Mouse (Mus musculus) heart, postnatal 14 days (tissue): ENCODE data around the gene Fbxw7. TPM values are rescaled to one million over a fixed set of nuclear protein-coding genes. Genes with fewer than 3 reads are reported as not detected.

ENCODE experiments used
- DNase-seq, 2 experiments: peaks; one replicate each; pipeline ENCODE4 v3.0.0; 2021 to 2022
- intact Hi-C: fragments of 180-260 bp; cut with DNase I; formaldehyde crosslinking; loops from one replicate; pipeline ENCODE4 v1.15.1; 2025
- total RNA-seq, 2 experiments: library from RNA; stranded (reverse); gene quantifications; 2 replicates each; pipeline ENCODE4 v1.2.3; 2021

Gene Fbxw7
- total RNA-seq, 2 experiments from 2014 or later: 45.8 to 51.6 TPM

GRCm38 (mm10) chr3:84870126-84870525 is 55.1 kb downstream of the Fbxw7 start:
- DNase-seq: no peak
- intact Hi-C loops: no loop called here

- no peak for DNase-seq
- intact Hi-C loops: no loop called here
These were observed 60.2 kb downstream of the Fbxw7 start for GRCm38 (mm10) chr3:84875306-84875705.

- no peak for DNase-seq
- intact Hi-C loops: no loop called here
These were observed 61.1 kb downstream of the Fbxw7 start for GRCm38 (mm10) chr3:84876211-84876610.

GRCm38 (mm10) chr3:84883817-84884483 is 68.9 kb downstream of the Fbxw7 start:
- peak; percentile 17 to 20 for DNase-seq
- intact Hi-C loops: no loop called here

DNA sequence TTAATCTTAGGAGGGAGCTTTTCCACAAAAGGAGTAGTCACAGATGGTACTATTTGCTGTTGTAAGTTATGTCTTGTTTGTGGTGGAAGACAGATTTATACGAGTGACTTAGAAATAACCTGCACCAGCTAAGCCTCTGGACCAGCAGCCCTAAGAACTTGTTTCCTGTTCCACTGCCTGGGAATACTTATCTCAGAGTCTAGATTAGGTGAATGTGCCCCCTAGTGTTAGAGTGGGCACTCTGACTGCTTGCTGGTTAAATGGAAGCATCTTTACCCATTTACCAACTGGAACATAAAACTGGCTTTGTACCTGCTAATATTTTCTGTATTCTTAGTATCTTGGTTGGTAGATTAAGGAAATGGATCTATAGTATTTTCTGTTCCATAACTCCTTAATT is 74.6 kb downstream of the Fbxw7 start:
- no peak for DNase-seq
- intact Hi-C loops: loop anchor here (5.0 kb wide), 2 partner anchors 197 to 272 kb away; no protein-coding TSS in a partner anchor

DNA sequence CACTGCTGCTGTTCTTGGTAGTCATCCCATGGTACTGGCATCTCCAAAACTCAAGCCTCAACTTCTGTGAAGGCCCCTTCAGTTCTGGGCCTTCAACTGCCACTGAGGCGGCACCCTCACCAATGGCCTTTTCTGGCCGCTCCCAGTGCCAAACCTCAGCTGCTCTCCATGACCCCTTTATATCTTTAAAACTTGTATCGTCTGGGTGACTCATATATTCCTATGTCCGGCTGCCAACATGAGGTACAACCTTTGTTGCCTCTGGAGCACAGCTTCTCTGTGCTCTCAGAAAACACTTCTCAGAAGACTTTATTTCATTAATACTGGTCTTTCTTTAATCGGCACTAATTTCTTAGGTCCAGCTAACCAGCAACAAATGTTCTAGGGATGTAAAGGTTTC is 75.9 kb downstream of the Fbxw7 start:
- intact Hi-C loops: no loop called here

DNA sequence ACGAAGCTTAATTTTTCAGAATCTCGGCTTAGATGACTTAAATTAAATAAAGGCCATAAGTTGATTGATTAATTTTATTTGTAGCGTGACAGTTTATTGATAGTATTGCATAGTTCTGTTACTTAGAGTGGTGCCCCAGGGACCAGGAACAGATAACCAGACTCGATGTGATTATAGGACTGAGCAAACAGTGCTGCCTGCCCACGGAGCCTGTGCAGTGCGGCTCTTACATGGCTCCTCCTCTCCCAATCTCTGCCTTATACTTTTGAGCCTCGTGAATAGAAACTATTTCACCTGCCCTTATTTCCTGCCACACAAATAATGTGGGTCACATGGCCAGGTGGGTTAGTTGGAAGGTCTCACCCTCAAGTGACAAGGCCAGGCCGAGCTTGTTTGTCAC is 82.9 kb downstream of the Fbxw7 start:
- intact Hi-C loops: no loop called here
- DNase-seq: no peak

More for the DNA sequence above, 75.9 kb downstream of the Fbxw7 start:
- DNase-seq: peak in 1 of 2 experiments; percentile 9

- intact Hi-C loops: loop anchor here (5.0 to 10.0 kb wide), 2 partner anchors 214 to 562 kb away; no protein-coding TSS in a partner anchor
- peak in 1 of 2 experiments; percentile 34 for DNase-seq
These were observed 91.5 kb downstream of the Fbxw7 start for GRCm38 (mm10) chr3:84906528-84906927.

DNA sequence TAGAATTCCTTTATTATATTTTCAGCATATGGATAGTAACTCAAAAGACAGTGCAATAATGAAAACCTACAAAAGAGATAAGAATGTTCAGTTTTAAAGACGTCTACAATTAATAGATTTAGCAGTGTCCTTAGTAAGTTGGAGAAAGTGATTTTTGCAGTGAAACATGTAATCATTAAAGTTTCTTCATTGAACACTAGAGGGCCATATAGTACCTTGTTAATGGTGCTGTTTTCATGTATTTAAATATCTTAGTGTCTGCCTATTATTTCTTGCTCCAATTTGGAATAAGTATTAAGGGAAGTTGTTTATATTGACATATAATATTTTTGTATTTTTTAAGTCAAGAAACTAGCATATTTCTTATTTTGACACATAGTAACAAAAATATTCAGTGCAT is 99.2 kb downstream of the Fbxw7 start:
- DNase-seq: no peak
- intact Hi-C loops: loop anchor here (10.0 kb wide), 1 partner anchor 791 kb away; no protein-coding TSS in a partner anchor

DNA sequence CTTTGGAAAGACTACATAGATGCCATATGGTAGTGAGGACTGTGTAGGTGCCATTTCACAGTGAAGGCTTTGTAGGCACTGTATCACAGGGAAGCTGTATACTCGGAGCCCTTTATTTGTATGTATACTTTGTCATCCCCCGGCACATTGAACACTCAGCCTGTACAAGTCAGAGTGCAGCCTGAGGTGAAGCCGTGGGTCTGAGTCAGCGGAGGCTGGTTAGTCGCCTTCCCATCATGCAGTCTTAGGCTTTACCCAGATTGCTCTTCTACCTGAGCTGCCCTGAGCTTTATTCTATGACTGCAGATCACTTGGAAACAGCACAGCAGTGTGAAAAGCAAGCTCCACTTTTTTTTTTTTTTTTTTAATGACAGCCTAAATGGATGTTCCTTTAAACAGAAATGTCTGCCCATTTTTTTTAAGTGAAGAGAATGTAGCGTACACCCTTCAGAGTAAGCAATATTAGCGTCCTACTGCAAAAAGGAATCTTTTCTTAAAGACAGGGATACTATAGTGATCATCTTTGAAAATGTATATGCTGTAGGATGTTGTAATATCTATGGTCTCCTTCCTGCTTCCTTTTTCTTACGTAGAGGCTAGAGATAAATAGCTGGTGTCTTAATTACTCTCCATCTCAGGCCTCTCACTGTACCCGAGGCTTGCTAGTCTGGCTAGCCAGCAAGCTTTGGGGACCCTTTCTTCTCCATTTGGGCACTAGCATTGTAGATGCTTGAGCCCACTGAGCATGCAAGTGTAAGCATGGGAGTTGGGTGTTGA is 103.0 kb downstream of the Fbxw7 start:
- intact Hi-C loops: loop anchor here (5.0 to 10.0 kb wide), 2 partner anchors 787 to 1004 kb away; no protein-coding TSS in a partner anchor
- no peak for DNase-seq

GRCm38 (mm10) chr3:84921704-84922420 is 106.8 kb downstream of the Fbxw7 start:
- DNase-seq: peak in 1 of 2 experiments; percentile 42
- intact Hi-C loops: loop anchor here (5.0 to 10.0 kb wide), 2 partner anchors 453 to 650 kb away; partner anchors contain the start of gene Gatb

- intact Hi-C loops: loop anchor here (5.0 to 10.0 kb wide), 2 partner anchors 452 to 649 kb away; partner anchors contain the start of gene Gatb
- no peak for DNase-seq
These were observed 108.2 kb downstream of the Fbxw7 start for GRCm38 (mm10) chr3:84923256-84923655.

GRCm38 (mm10) chr3:84923670-84924069 is 108.6 kb downstream of the Fbxw7 start:
- intact Hi-C loops: loop anchor here (5.0 to 10.0 kb wide), 2 partner anchors 451 to 649 kb away; partner anchors contain the start of gene Gatb
- no peak for DNase-seq

DNA sequence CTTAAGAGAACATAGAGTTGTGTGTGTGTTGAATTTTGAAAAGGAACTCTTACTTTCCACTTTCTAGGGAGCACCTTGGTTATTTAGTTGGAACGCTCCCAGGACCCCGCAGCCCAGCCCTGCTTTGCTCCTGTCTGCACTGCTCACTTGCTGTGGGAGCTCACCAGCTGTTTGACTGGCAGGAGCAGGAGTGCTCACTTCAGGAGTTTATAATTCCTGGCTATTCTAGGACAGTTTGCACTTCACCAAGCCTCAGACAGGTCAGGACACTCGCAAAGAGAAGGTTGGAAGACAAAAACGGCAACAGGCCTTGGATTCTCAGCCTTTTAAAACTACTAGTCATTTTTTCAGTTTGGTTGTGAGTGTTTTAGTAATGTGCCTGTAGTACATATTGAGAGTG is 110.2 kb downstream of the Fbxw7 start:
- peak in 1 of 2 experiments; percentile 45 for DNase-seq
- intact Hi-C loops: loop anchor here (5.0 to 10.0 kb wide), 2 partner anchors 412 to 450 kb away; no protein-coding TSS in a partner anchor

DNA sequence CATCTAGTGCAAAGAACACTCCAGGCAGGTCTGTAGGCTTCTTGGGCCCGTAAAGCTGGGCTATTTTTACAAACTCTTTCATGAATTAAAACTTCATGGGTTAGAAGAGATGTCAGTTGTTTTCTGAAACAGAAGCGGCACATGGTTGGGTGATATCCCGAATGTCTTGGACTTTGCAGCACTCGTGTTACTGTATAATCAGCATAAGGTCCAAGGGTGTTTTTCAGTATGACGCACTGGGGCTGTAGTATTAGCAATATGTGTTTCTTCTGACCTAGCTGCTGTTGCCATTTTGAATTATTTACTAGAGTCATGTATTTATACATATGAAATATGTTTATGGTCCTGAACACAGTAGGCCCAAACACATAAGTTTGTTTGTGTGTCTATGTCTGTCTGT is 111.1 kb downstream of the Fbxw7 start:
- DNase-seq: no peak
- intact Hi-C loops: loop anchor here (5.0 to 10.0 kb wide), 2 partner anchors 411 to 449 kb away; no protein-coding TSS in a partner anchor

- intact Hi-C loops: loop anchor here (5.0 to 10.0 kb wide), 2 partner anchors 410 to 448 kb away; no protein-coding TSS in a partner anchor
- no peak for DNase-seq
These were observed 112.2 kb downstream of the Fbxw7 start for GRCm38 (mm10) chr3:84927168-84927794.

GRCm38 (mm10) chr3:84927901-84928300 is 112.8 kb downstream of the Fbxw7 start:
- intact Hi-C loops: loop anchor here (5.0 to 10.0 kb wide), 2 partner anchors 409 to 447 kb away; no protein-coding TSS in a partner anchor
- DNase-seq: no peak

- intact Hi-C loops: loop anchor here (5.0 to 10.0 kb wide), 2 partner anchors 408 to 446 kb away; no protein-coding TSS in a partner anchor
These were observed 114.1 kb downstream of the Fbxw7 start for GRCm38 (mm10) chr3:84929171-84929570.

DNA sequence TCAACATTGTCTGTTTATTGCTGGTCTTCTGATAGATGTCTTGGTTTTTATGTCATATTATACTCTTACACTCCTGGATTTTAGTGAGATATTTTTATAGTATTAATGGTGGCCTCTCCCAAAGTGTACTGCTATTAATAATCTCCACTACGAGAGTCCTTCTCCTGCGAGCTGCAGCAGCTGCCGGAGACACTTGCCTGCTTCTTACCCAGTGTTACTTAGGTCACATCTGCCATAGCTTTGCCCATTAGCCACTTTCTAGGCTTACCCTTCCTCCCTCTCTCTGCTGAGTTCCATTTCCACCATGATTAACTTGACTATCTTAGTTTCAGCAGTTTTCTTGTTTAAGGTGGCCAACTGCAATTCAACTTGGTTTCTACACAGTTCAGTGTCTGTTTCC is 115.6 kb downstream of the Fbxw7 start:
- intact Hi-C loops: no loop called here
- DNase-seq: no peak

More at GRCm38 (mm10) chr3:84929171-84929570, 114.1 kb downstream of the Fbxw7 start:
- DNase-seq: peak in 1 of 2 experiments; percentile 45
